Mouse (Mus musculus) CH12.LX (cell line): ENCODE data around the gene Cdk2ap2. TPM values are rescaled to one million over a fixed set of nuclear protein-coding genes. Genes with fewer than 3 reads are reported as not detected.

Source experiments
- DNase-seq: peaks from one replicate; pipeline ENCODE4 v3.0.0-alpha.2; 2013; ENCODE audit errors: extremely low read depth
- H3K27ac ChIP-seq: 2 replicates; pipeline ENCODE4 v1.5.1; 2012; ENCODE audit warnings: low read depth, mild to moderate bottlenecking, control low read depth, moderate library complexity; ENCODE audit not compliant: insufficient read depth
- H3K27me3 ChIP-seq: replicated peaks from 2 replicates; pipeline ENCODE3; 2012; ENCODE audit warnings: inconsistent platforms
- H3K36me3 ChIP-seq, 2 experiments: replicated peaks in 1 of 2; 2 replicates each; pipeline versions ENCODE3 to v1.6.1; 2012; ENCODE audit warnings: inconsistent platforms in 1 of 2, low read length in 1 of 2, mild to moderate bottlenecking in 1 of 2, mixed read lengths in 1 of 2, moderate library complexity in 1 of 2; ENCODE audit not compliant: control insufficient read depth in 1 of 2, insufficient read depth in 1 of 2
- H3K4me1 ChIP-seq, 2 experiments: 2 replicates each; pipeline ENCODE4 v1.6.1; 2012; ENCODE audit warnings: inconsistent platforms in 1 of 2, moderate library complexity in 1 of 2; ENCODE audit not compliant: insufficient read depth in 2 of 2, control insufficient read depth in 1 of 2
- H3K4me2 ChIP-seq: 2 replicates; pipeline ENCODE4 v1.6.1; 2012; ENCODE audit warnings: low read depth, mild to moderate bottlenecking, control low read depth; ENCODE audit not compliant: poor library complexity, insufficient read depth, severe bottlenecking
- H3K4me3 ChIP-seq, 3 experiments: fragments of 150-350 bp in 1 of 3; sonication (generic) in 1 of 3; replicated peaks in 1 of 3; 2 replicates each; pipeline versions ENCODE3 to v1.5.1; 2011 to 2012; ENCODE audit warnings: low read depth in 2 of 3, low read length in 2 of 3, mild to moderate bottlenecking in 2 of 3, moderate library complexity in 2 of 3, control low read depth in 1 of 3, improper control_type of control experiment in 1 of 3, inconsistent platforms in 1 of 3, mixed read lengths in 1 of 3; ENCODE audit not compliant: poor library complexity in 1 of 3
- H3K79me2 ChIP-seq: replicated peaks from 2 replicates; pipeline ENCODE4 v1.6.1; 2012; ENCODE audit warnings: mild to moderate bottlenecking, moderate library complexity; ENCODE audit not compliant: control insufficient read depth, poor library complexity, insufficient read depth, severe bottlenecking; ENCODE audit errors: extremely low read depth
- H3K9ac ChIP-seq: 2 replicates; pipeline ENCODE4 v1.6.1; 2012; ENCODE audit warnings: low read depth, mild to moderate bottlenecking, control low read depth, moderate library complexity; ENCODE audit not compliant: insufficient read depth
- H3K9me3 ChIP-seq: replicated peaks from 2 replicates; pipeline ENCODE3; 2012; ENCODE audit warnings: low read length, inconsistent platforms, mixed read lengths
- BHLHE40 ChIP-seq: IDR thresholded peaks from 2 replicates; pipeline ENCODE4 v1.6.1; 2011; ENCODE audit warnings: mild to moderate bottlenecking, low read depth, low read length, improper control_type of control experiment
- CHD1 ChIP-seq: IDR thresholded peaks from 2 replicates; pipeline ENCODE4 v1.6.1; 2012; ENCODE audit warnings: low read depth, low read length, improper control_type of control experiment, inconsistent platforms
- CHD2 ChIP-seq: IDR thresholded peaks from 2 replicates; pipeline ENCODE4 v1.6.1; 2011; ENCODE audit warnings: low read length, improper control_type of control experiment
- CTCF ChIP-seq, 2 experiments: IDR thresholded peaks in 1 of 2; conservative IDR thresholded peaks in 1 of 2; 2 replicates each; pipeline ENCODE4 v1.5.1; 2011 to 2012; ENCODE audit warnings: low read depth in 2 of 2, low read length in 2 of 2, improper control_type of control experiment in 1 of 2, inconsistent platforms in 1 of 2, mild to moderate bottlenecking in 1 of 2, moderate library complexity in 1 of 2
- E2F4 ChIP-seq: IDR thresholded peaks from 2 replicates; pipeline ENCODE4 v1.6.1; 2011; ENCODE audit warnings: low read depth, low read length, improper control_type of control experiment; ENCODE audit not compliant: insufficient replicate concordance
- EP300 ChIP-seq: IDR thresholded peaks from 2 replicates; pipeline ENCODE4 v1.6.1; 2011; ENCODE audit warnings: low read length, improper control_type of control experiment
- ETS1 ChIP-seq: conservative IDR thresholded peaks from 2 replicates; pipeline ENCODE4 v1.6.1; 2012; ENCODE audit warnings: low read depth, mild to moderate bottlenecking, inconsistent platforms, low read length, improper control_type of control experiment, moderate library complexity
- GABPA ChIP-seq: IDR thresholded peaks from 2 replicates; pipeline ENCODE4 v1.6.1; 2012; ENCODE audit warnings: low read depth, low read length, improper control_type of control experiment, inconsistent platforms; ENCODE audit not compliant: insufficient replicate concordance
- HCFC1 ChIP-seq: IDR thresholded peaks from 2 replicates; pipeline ENCODE4 v1.6.1; 2012; ENCODE audit warnings: low read depth, mild to moderate bottlenecking, inconsistent platforms, low read length, improper control_type of control experiment
- IRF4 ChIP-seq: IDR thresholded peaks from 2 replicates; pipeline ENCODE4 v1.6.1; 2014; ENCODE audit warnings: low read depth, mild to moderate bottlenecking, inconsistent platforms, low read length, improper control_type of control experiment
- JUND ChIP-seq: conservative IDR thresholded peaks from 2 replicates; pipeline ENCODE4 v1.6.1; 2011; ENCODE audit warnings: low read depth, low read length, improper control_type of control experiment
- KAT2A ChIP-seq: IDR thresholded peaks from 2 replicates; pipeline ENCODE4 v1.6.1; 2012; ENCODE audit warnings: low read length, improper control_type of control experiment, inconsistent platforms; ENCODE audit not compliant: insufficient replicate concordance
- MAFK ChIP-seq: IDR thresholded peaks from 2 replicates; pipeline ENCODE4 v1.6.1; 2011; ENCODE audit warnings: low read length, improper control_type of control experiment; ENCODE audit not compliant: insufficient replicate concordance
- MAX ChIP-seq: IDR thresholded peaks from 2 replicates; pipeline ENCODE4 v1.6.1; 2011; ENCODE audit warnings: low read length, improper control_type of control experiment
- MAZ ChIP-seq: IDR thresholded peaks from 2 replicates; pipeline ENCODE4 v1.6.1; 2012; ENCODE audit warnings: low read depth, mild to moderate bottlenecking, inconsistent platforms, low read length, improper control_type of control experiment, moderate library complexity
- MEF2A ChIP-seq: IDR thresholded peaks from 2 replicates; pipeline ENCODE4 v1.6.1; 2014; ENCODE audit warnings: low read depth, mild to moderate bottlenecking, inconsistent platforms, low read length, improper control_type of control experiment, borderline replicate concordance
- MYC ChIP-seq: IDR thresholded peaks from 2 replicates; pipeline ENCODE4 v1.6.1; 2011; ENCODE audit warnings: low read depth, mild to moderate bottlenecking, improper control_type of control experiment, low read length
- NELFE ChIP-seq: IDR thresholded peaks from 2 replicates; pipeline ENCODE4 v1.6.1; 2011; ENCODE audit warnings: low read depth, low read length, improper control_type of control experiment
- NRF1 ChIP-seq: IDR thresholded peaks from 2 replicates; pipeline ENCODE4 v1.6.1; 2014; ENCODE audit warnings: low read depth, mild to moderate bottlenecking, inconsistent platforms, low read length, improper control_type of control experiment, moderate library complexity
- PAX5 ChIP-seq: IDR thresholded peaks from 2 replicates; pipeline ENCODE4 v1.6.1; 2012; ENCODE audit warnings: low read length, inconsistent platforms, mixed read lengths
- POLR2A ChIP-seq: IDR thresholded peaks from 2 replicates; pipeline ENCODE4 v1.6.1; 2011; ENCODE audit warnings: low read depth, mild to moderate bottlenecking, improper control_type of control experiment, low read length
- POLR2AphosphoS2 ChIP-seq: IDR thresholded peaks from 2 replicates; pipeline ENCODE4 v1.6.1; 2011; ENCODE audit warnings: low read depth, low read length, improper control_type of control experiment
- RAD21 ChIP-seq: IDR thresholded peaks from 2 replicates; pipeline ENCODE4 v1.6.1; 2011; ENCODE audit warnings: low read depth, mild to moderate bottlenecking, low read length, improper control_type of control experiment, moderate library complexity
- SIN3A ChIP-seq: IDR thresholded peaks from 2 replicates; pipeline ENCODE4 v1.6.1; 2012; ENCODE audit warnings: low read length, improper control_type of control experiment, inconsistent platforms
- SMC3 ChIP-seq: IDR thresholded peaks from 2 replicates; pipeline ENCODE4 v1.6.1; 2011; ENCODE audit warnings: low read depth, low read length, improper control_type of control experiment
- TBP ChIP-seq: conservative IDR thresholded peaks from 2 replicates; pipeline ENCODE4 v1.6.1; 2011; ENCODE audit warnings: low read depth, low read length, improper control_type of control experiment
- TCF12 ChIP-seq: IDR thresholded peaks from 2 replicates; pipeline ENCODE4 v1.6.1; 2014; ENCODE audit warnings: low read depth, mild to moderate bottlenecking, inconsistent platforms, low read length, improper control_type of control experiment
- UBTF ChIP-seq: IDR thresholded peaks from 2 replicates; pipeline ENCODE4 v1.6.1; 2012; ENCODE audit warnings: low read depth, mild to moderate bottlenecking, inconsistent platforms, low read length, improper control_type of control experiment, moderate library complexity
- USF1 ChIP-seq: IDR thresholded peaks from 2 replicates; pipeline ENCODE4 v1.6.1; 2014; ENCODE audit warnings: low read depth, mild to moderate bottlenecking, inconsistent platforms, low read length, improper control_type of control experiment
- USF2 ChIP-seq: conservative IDR thresholded peaks from 2 replicates; pipeline ENCODE4 v1.6.1; 2011; ENCODE audit warnings: low read depth, low read length, improper control_type of control experiment
- ZC3H11A ChIP-seq: IDR thresholded peaks from 2 replicates; pipeline ENCODE4 v1.6.1; 2012; ENCODE audit warnings: low read depth, mild to moderate bottlenecking, inconsistent platforms, low read length, improper control_type of control experiment
- ZKSCAN1 ChIP-seq: IDR thresholded peaks from 2 replicates; pipeline ENCODE4 v1.6.1; 2012; ENCODE audit warnings: low read depth, inconsistent platforms, low read length, improper control_type of control experiment, borderline replicate concordance
- ZMIZ1 ChIP-seq: IDR thresholded peaks from 2 replicates; pipeline ENCODE4 v1.6.1; 2012; ENCODE audit warnings: low read depth, mild to moderate bottlenecking, inconsistent platforms, low read length, improper control_type of control experiment
- ZNF384 ChIP-seq: IDR thresholded peaks from 2 replicates; pipeline ENCODE4 v1.6.1; 2012; ENCODE audit warnings: low read depth, low read length, improper control_type of control experiment, inconsistent platforms
- dilution Hi-C: fragments of 300-500 bp; cut with MboI; formaldehyde crosslinking; loops from 2 replicates; pipeline ENCODE4 v1.14.3; 2020; ENCODE audit warnings: low sequenced_read_pairs; ENCODE audit not compliant: extremely low pct_unique_long_range_greater_than_20kb, extremely low pct_ligation_motif_present
- in situ Hi-C: fragments of 300-500 bp; cut with MboI; formaldehyde crosslinking; loops from 3 replicates; pipeline ENCODE4 v1.14.3; 2019; ENCODE audit warnings: low sequenced_read_pairs, low pct_ligation_motif_present, low pct_unique_long_range_greater_than_20kb, mixed read lengths
- polyA plus RNA-seq: library from polyadenylated mRNA; unstranded; fragments of >175 nt; gene quantifications from 2 replicates; pipeline ENCODE4 v1.2.1, GENCODE M21; 2012; ENCODE audit warnings: low read depth; ENCODE audit not compliant: insufficient read length
- total RNA-seq, 2 experiments: library from RNA; depleted of rRNA; stranded (reverse); fragments of 300-350 nt in 1 of 2; fragments of >200 nt in 1 of 2; gene quantifications; 2 replicates each; pipeline ENCODE4 v1.2.3; 2012 to 2014

Gene Cdk2ap2
- total and polyA plus RNA-seq, 3 experiments = 63.4 to 69.5 (median 67.1) TPM

- H3K4me2 ChIP-seq = peak overlapping the region; percentile 89
Observed at GRCm38 (mm10) chr19:4098426-4098825, 1.4 kb downstream of the Cdk2ap2 start.

GRCm38 (mm10) chr19:4099056-4099455 is 2.1 kb downstream of the Cdk2ap2 start:
- Histone ChIP-seq H3K4me3 (peak overlapping the region in 2 of 3 experiments; percentile 87 to 92), H3K36me3 (peaks cover 23 to 39% of the 10 kb centered on the region in 2 experiments), H3K9me3 (no peaks in the 10 kb centered on the region), H3K27me3 (no peaks in the 10 kb centered on the region), H3K79me2 (peaks cover 9% of the 10 kb centered on the region), H3K4me2 (peak overlapping the region; percentile 89), H3K9ac (peak overlapping the region; percentile 51), H3K4me1 (peaks cover 18 to 64% of the 10 kb centered on the region in 2 experiments), H3K27ac (peak overlapping the region; percentile 78)
- in situ Hi-C loops = no loop called here
- peak; percentile 94 for DNase-seq
- dilution Hi-C loops = no loop called here
- no peak for TF ChIP-seq USF1
- 0 out of 2 replicates have a peak, but pooled peaks have one; percentile 28 for TF ChIP-seq ETS1
- TF ChIP-seq GABPA = no peak
- no peak for TF ChIP-seq CHD1
- no peak for TF ChIP-seq ZMIZ1
- no peak for TF ChIP-seq MAFK
- TF ChIP-seq POLR2AphosphoS2 = no peak
- TF ChIP-seq BHLHE40 = 0 out of 2 replicates have a peak, but pooled peaks have one; percentile 27
- TF ChIP-seq EP300 = no peak
- peak; percentile 82 for TF ChIP-seq SIN3A
- no peak for TF ChIP-seq ZKSCAN1
- peak; percentile 88 for TF ChIP-seq RAD21
- peak; percentile 64 to 97 for TF ChIP-seq CTCF (conservative IDR thresholded peaks at IDR 0.05 in 1 of 2, IDR thresholded peaks at IDR 0.05 in 1 of 2; ENCODE audit: low read depth in 2 of 2, low read length in 2 of 2)
- peak; percentile 29; the same call in 1 of the 2 replicates for TF ChIP-seq NELFE
- 0 out of 2 replicates have a peak, but pooled peaks have one; percentile 28 for TF ChIP-seq POLR2A
- no peak; the same call in 1 of the 2 replicates for TF ChIP-seq IRF4
- no peak for TF ChIP-seq USF2
- TF ChIP-seq JUND = no peak
- no peak for TF ChIP-seq PAX5
- TF ChIP-seq MAX = peak; percentile 40; the same call in 1 of the 2 replicates
- TF ChIP-seq HCFC1 = peak; percentile 58
- no peak for TF ChIP-seq TBP
- TF ChIP-seq MEF2A = no peak; the same call in 1 of the 2 replicates
- TF ChIP-seq CHD2 = 0 out of 2 replicates have a peak, but pooled peaks have one; percentile 9
- no peak for TF ChIP-seq ZNF384
- peak; percentile 73; the same call in 1 of the 2 replicates for TF ChIP-seq MAZ
- TF ChIP-seq SMC3 = peak; percentile 97
- TF ChIP-seq MYC = 0 out of 2 replicates have a peak, but pooled peaks have one; percentile 35
- peak; percentile 50; the same call in 1 of the 2 replicates for TF ChIP-seq TCF12

More at GRCm38 (mm10) chr19:4098426-4098825, 1.4 kb downstream of the Cdk2ap2 start:
- TF ChIP-seq ZNF384 (no peak), KAT2A (no peak), POLR2AphosphoS2 (no peak), JUND (no peak), NRF1 (no peak), CHD1 (no peak), E2F4 (no peak), IRF4 (no peak), MYC (no peak), UBTF (no peak), MAFK (no peak), ZC3H11A (no peak)
- TF ChIP-seq, all 38 proteins: peak for 0
- in situ Hi-C loops (no loop called here), dilution Hi-C loops (no loop called here)
- H3K36me3 ChIP-seq = peaks cover 19 to 34% of the 10 kb centered on the region in 2 experiments
- peak overlapping the region; percentile 65 for H3K9ac ChIP-seq
- peaks cover 18 to 58% of the 10 kb centered on the region in 2 experiments for H3K4me1 ChIP-seq
- no peak for DNase-seq
- no peak overlapping the region for H3K27ac ChIP-seq
- H3K4me3 ChIP-seq = peak overlapping the region in 2 of 3 experiments; percentile 57 to 64
- no peaks in the 10 kb centered on the region for H3K27me3 ChIP-seq
- H3K79me2 ChIP-seq = peaks cover 9% of the 10 kb centered on the region
- H3K9me3 ChIP-seq = no peaks in the 10 kb centered on the region
